Mouse (Mus musculus): ENCODE measurements at regions not wholly inside any gene's neighbourhood (a gene's known extent, or its start where the extent isn't known, plus 50 kb on each side); places are given as distances from the start of the nearest gene placed in this dataset.
A peak's percentile ranks its signal among the peaks of the same experiment; 100 is the strongest.

- no peak overlapping the region for H3K27ac ChIP-seq (ENCODE audit: low read depth, low read length)
- no peak for ATAC-seq (ENCODE audit: low FRiP score)
- no peak for TF ChIP-seq CTCF (IDR thresholded peaks at IDR 0.05)
- no peak for DNase-seq (ENCODE audit: low spot score)
- H3K9ac ChIP-seq (replicated peaks; ENCODE audit: low read length, poor library complexity, severe bottlenecking): no peak overlapping the region
- no peaks in the 10 kb centered on the region for H3K36me3 ChIP-seq (ENCODE audit: insufficient read depth, low read length)
- no peak overlapping the region for H3K4me2 ChIP-seq (ENCODE audit: low read depth, low read length, poor library complexity, severe bottlenecking)
- no peak overlapping the region for H3K4me3 ChIP-seq (ENCODE audit: low read depth, low read length)
- no peaks in the 10 kb centered on the region for H3K4me1 ChIP-seq (ENCODE audit: insufficient read depth, low read length)
- H3K9me3 ChIP-seq (ENCODE audit: low read length): no peaks in the 10 kb centered on the region
- WGBS: 50% methylated on average over 4 of the region's 4 CpGs
- no peaks in the 10 kb centered on the region for H3K27me3 ChIP-seq (ENCODE audit: insufficient read depth, low read length)
These were observed 120.3 kb upstream of the Fmo9 start for GRCm38 (mm10) chr1:166801929-166802328.

GRCm38 (mm10) chr1:166803928-166804327 is 122.3 kb upstream of the Fmo9 start:
- 90% methylated on average over 2 of the region's 2 CpGs for WGBS
- no peaks in the 10 kb centered on the region for H3K27me3 ChIP-seq (ENCODE audit: insufficient read depth, low read length)
- DNase-seq (ENCODE audit: low spot score) (no peak), ATAC-seq (ENCODE audit: low FRiP score) (no peak)
- no peaks in the 10 kb centered on the region for H3K36me3 ChIP-seq (ENCODE audit: insufficient read depth, low read length)
- no peaks in the 10 kb centered on the region for H3K4me1 ChIP-seq (ENCODE audit: insufficient read depth, low read length)
- H3K9me3 ChIP-seq (ENCODE audit: low read length): no peaks in the 10 kb centered on the region
- H3K4me2 ChIP-seq (ENCODE audit: low read depth, low read length, poor library complexity, severe bottlenecking): no peak overlapping the region
- H3K9ac ChIP-seq (replicated peaks; ENCODE audit: low read length, poor library complexity, severe bottlenecking): no peak overlapping the region
- H3K4me3 ChIP-seq (ENCODE audit: low read depth, low read length): no peak overlapping the region
- TF ChIP-seq CTCF (IDR thresholded peaks at IDR 0.05): no peak
- no peak overlapping the region for H3K27ac ChIP-seq (ENCODE audit: low read depth, low read length)

- WGBS: 89% methylated on average over 1 of the region's 1 CpGs
- Histone ChIP-seq H3K27me3 (ENCODE audit: insufficient read depth, low read length) (no peaks in the 10 kb centered on the region), H3K9ac (replicated peaks; ENCODE audit: low read length, poor library complexity, severe bottlenecking) (no peak overlapping the region), H3K4me2 (ENCODE audit: low read depth, low read length, poor library complexity, severe bottlenecking) (no peak overlapping the region), H3K9me3 (ENCODE audit: low read length) (no peaks in the 10 kb centered on the region), H3K4me1 (ENCODE audit: insufficient read depth, low read length) (no peaks in the 10 kb centered on the region), H3K4me3 (ENCODE audit: low read depth, low read length) (no peak overlapping the region), H3K27ac (ENCODE audit: low read depth, low read length) (no peak overlapping the region), H3K36me3 (ENCODE audit: insufficient read depth, low read length) (no peaks in the 10 kb centered on the region)
- DNase-seq (ENCODE audit: low spot score) (no peak), ATAC-seq (ENCODE audit: low FRiP score) (no peak)
- no peak for TF ChIP-seq CTCF (IDR thresholded peaks at IDR 0.05)
These were observed 122.7 kb upstream of the Fmo9 start for GRCm38 (mm10) chr1:166804333-166804732.

- H3K9me3 ChIP-seq (ENCODE audit: low read length): no peaks in the 10 kb centered on the region
- H3K4me1 ChIP-seq (ENCODE audit: insufficient read depth, low read length): no peaks in the 10 kb centered on the region
- DNase-seq (ENCODE audit: low spot score) (peak; percentile 75), ATAC-seq (ENCODE audit: low FRiP score) (0 out of 2 replicates have a peak, but pooled peaks have one; percentile 27)
- H3K4me2 ChIP-seq (ENCODE audit: low read depth, low read length, poor library complexity, severe bottlenecking): no peak overlapping the region
- TF ChIP-seq CTCF (IDR thresholded peaks at IDR 0.05): peak; percentile 34; the same call in 1 of the 2 replicates
- H3K4me3 ChIP-seq (ENCODE audit: low read depth, low read length): no peak overlapping the region
- no peaks in the 10 kb centered on the region for H3K36me3 ChIP-seq (ENCODE audit: insufficient read depth, low read length)
- H3K27ac ChIP-seq (ENCODE audit: low read depth, low read length): no peak overlapping the region
- 51% methylated on average over 7 of the region's 7 CpGs for WGBS
- no peak overlapping the region for H3K9ac ChIP-seq (replicated peaks; ENCODE audit: low read length, poor library complexity, severe bottlenecking)
- no peaks in the 10 kb centered on the region for H3K27me3 ChIP-seq (ENCODE audit: insufficient read depth, low read length)
These were observed 125.7 kb upstream of the Fmo9 start for GRCm38 (mm10) chr1:166807163-166807945.

GRCm38 (mm10) chr1:166811341-166812071 is 129.9 kb upstream of the Fmo9 start:
- Histone ChIP-seq H3K9me3 (ENCODE audit: low read length) (no peaks in the 10 kb centered on the region), H3K4me1 (ENCODE audit: insufficient read depth, low read length) (no peaks in the 10 kb centered on the region), H3K27me3 (ENCODE audit: insufficient read depth, low read length) (no peaks in the 10 kb centered on the region), H3K36me3 (ENCODE audit: insufficient read depth, low read length) (no peaks in the 10 kb centered on the region), H3K9ac (replicated peaks; ENCODE audit: low read length, poor library complexity, severe bottlenecking) (no peak overlapping the region), H3K4me3 (ENCODE audit: low read depth, low read length) (no peak overlapping the region), H3K4me2 (ENCODE audit: low read depth, low read length, poor library complexity, severe bottlenecking) (no peak overlapping the region), H3K27ac (ENCODE audit: low read depth, low read length) (no peak overlapping the region)
- DNase-seq (ENCODE audit: low spot score): no peak
- no peak for TF ChIP-seq CTCF (IDR thresholded peaks at IDR 0.05)
- WGBS: 85% methylated on average over 9 of the region's 9 CpGs
- no peak for ATAC-seq (ENCODE audit: low FRiP score)

GRCm38 (mm10) chr1:166812072-166812461 is 130.4 kb upstream of the Fmo9 start:
- WGBS: 89% methylated on average over 7 of the region's 7 CpGs
- DNase-seq (ENCODE audit: low spot score) (no peak), ATAC-seq (ENCODE audit: low FRiP score) (no peak)
- Histone ChIP-seq H3K36me3 (ENCODE audit: insufficient read depth, low read length) (no peaks in the 10 kb centered on the region), H3K4me1 (ENCODE audit: insufficient read depth, low read length) (no peaks in the 10 kb centered on the region), H3K9ac (replicated peaks; ENCODE audit: low read length, poor library complexity, severe bottlenecking) (no peak overlapping the region), H3K9me3 (ENCODE audit: low read length) (no peaks in the 10 kb centered on the region), H3K27me3 (ENCODE audit: insufficient read depth, low read length) (no peaks in the 10 kb centered on the region), H3K4me3 (ENCODE audit: low read depth, low read length) (no peak overlapping the region), H3K27ac (ENCODE audit: low read depth, low read length) (no peak overlapping the region), H3K4me2 (ENCODE audit: low read depth, low read length, poor library complexity, severe bottlenecking) (no peak overlapping the region)
- TF ChIP-seq CTCF (IDR thresholded peaks at IDR 0.05): no peak
